Mouse (Mus musculus): ENCODE results near the gene Hck.

The Hck gene

GRCm38 (mm10) chr2:153151026-153151425, 42.8 kb downstream of the Hck start:
- DNase-seq (ENCODE audit: low read depth, low spot score): no peak

- DNase-seq (ENCODE audit: low read depth, low spot score): no peak
Observed at GRCm38 (mm10) chr2:153151926-153152665, 43.8 kb downstream of the Hck start.

DNA sequence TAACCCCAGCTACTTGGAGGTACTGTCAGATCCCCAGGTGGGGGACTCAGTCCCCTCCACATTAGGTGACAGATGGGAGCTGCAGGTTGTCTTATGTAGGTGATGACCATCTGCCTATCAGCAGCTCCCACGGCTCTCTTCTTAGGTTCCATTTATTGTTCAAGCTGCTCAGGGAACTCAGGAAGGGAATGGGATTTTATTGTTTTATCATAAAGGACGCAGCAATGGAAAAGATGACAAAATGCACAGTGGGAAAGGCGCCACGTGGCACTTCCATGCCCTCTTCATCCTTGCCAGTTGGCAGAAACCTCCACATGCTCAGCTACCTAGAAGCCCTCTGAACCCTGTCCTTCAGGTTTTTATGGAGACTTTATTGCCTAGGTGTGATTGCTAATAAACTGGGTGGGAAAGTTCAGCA, 44.8 kb downstream of the Hck start:
- DNase-seq (ENCODE audit: low read depth, low spot score): no peak

GRCm38 (mm10) chr2:153157270-153157669, 49.0 kb downstream of the Hck start:
- DNase-seq (ENCODE audit: low read depth, low spot score): no peak

GRCm38 (mm10) chr2:153160133-153160532, 51.9 kb downstream of the Hck start:
- no peak for DNase-seq (ENCODE audit: low read depth, low spot score)

- peak; percentile 88 for DNase-seq (ENCODE audit: low read depth, low spot score)
Observed at GRCm38 (mm10) chr2:153160844-153161683, 52.8 kb downstream of the Hck start, which contains the start of gene Tm9sf4. Tm9sf4 (plus strand) TSS chr2:153161303.

DNA sequence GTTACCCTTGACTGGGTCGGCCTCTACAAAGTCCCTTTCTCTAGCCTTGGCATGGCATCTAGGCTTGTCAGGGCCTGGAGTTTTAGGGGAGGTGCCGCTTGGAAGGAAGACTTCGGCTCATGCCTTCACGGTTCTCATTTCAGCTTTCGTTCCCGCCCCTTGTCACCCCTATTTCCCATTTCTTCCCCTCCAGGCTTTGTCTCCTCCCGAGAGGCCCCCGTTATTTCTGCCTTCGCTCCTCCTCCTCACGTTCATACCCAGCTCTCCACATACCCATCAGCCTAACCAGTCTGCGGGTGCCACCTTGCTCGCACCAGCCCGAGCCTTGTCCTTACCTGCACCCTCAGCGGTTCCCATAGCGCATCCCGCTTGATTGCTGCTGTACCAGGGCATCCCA, 53.4 kb downstream of the Hck start:
- no peak for DNase-seq (ENCODE audit: low read depth, low spot score)

- no peak for DNase-seq (ENCODE audit: low read depth, low spot score)
Observed at GRCm38 (mm10) chr2:153167136-153167535, 58.9 kb downstream of the Hck start.

DNA sequence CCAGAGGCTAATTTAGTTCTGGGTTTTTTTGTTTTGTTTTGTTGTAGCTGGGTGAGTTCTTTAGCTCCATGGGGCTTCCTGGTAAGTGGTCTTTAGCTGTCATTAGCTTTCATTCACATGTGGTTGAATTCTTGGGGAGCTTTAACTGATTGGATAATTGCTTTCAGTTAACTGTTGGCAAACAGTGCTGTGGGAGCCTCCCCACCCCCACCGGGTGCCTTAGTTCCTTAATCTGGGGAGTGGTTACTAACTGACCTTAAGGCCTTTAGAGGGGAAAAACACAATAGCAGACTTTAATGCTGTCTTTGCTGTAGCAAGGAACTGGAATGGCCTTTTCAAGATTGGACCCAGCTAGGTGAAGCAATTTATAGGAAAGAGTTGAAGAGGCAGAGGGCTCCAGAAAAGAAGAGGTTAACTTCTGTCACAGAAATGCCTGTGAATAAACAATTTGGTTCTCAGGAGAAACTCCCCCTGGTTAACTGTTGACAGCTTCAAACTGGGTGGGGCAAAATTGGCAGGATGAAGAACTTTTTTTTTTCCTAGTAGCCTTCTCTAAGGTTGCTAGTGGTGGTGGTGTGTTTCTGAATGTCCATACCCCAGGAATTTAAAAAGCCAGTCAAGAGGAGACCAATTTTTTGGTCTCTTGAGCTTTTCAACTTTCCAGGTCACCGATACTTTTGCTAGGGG, 60.0 kb downstream of the Hck start:
- no peak for DNase-seq (ENCODE audit: low read depth, low spot score)

- no peak for DNase-seq (ENCODE audit: low read depth, low spot score)
Observed at GRCm38 (mm10) chr2:153170490-153171224, 62.4 kb downstream of the Hck start.

- DNase-seq (ENCODE audit: low read depth, low spot score): no peak
Observed at GRCm38 (mm10) chr2:153171966-153172365, 63.7 kb downstream of the Hck start.

DNA sequence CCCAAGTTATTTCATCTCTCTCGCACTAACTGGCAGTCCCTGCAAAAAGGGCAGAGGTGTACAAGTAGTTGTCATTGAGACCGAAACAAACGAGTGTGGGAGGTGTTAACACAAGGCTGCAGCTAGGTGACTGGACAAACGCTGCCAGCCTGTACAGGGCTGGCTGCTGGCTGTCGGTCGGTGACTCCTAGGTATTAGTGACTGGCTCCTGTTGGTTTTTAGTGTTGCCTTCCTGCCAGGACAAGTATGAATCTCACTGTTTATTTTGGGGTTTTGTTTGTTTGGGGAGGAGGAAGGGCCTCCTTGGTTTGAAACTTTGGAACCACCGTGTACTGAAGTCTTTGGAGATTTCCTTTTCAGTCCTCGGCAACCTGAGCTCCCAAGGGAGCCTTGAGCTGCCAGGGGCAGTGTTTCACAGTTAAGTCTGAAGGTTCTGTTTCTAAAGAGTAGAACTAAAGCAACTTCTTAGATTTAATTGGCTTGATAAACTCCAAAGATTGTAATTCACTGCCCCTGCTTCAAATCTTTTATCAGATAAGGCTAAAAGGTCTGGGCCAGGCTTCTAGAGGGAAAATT, 67.8 kb downstream of the Hck start:
- no peak for DNase-seq (ENCODE audit: low read depth, low spot score)

- DNase-seq (ENCODE audit: low read depth, low spot score): no peak
Observed at GRCm38 (mm10) chr2:153177188-153177587, 68.9 kb downstream of the Hck start.

DNA sequence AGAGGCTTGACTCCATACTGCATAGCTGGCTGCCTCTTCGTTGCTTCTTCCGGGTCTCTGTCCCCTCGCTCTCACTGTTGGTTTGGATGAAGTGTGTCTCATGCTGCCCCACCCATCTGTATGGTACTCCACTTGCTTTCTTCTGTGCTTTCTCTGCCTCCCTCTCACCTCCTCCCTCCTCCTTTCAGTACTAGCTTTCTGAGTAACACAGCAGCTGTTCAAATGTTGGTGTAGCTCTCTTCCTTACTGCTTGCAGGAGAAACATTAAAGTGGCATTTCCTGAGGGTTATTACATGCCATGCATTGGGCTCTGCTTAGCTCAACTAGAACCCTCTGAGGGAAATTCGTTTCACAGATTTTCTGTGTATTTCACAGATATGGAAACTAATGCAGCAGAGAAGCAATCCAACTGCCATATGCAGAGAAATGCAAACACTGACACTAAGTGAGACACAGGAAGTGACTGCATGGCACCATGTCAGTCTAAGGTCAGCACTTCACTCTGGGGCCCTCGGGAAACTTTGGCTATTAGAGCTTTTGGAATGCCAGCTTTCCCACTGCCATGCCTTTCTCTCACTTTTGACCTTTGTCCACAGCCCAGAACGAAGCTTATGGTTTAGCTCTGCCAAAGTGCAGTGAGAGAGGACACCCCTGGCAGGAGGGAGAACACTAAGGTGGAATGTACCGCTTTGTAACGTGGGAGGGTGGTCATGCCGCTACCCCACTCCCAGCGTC, 71.0 kb downstream of the Hck start:
- no peak for DNase-seq (ENCODE audit: low read depth, low spot score)

DNA sequence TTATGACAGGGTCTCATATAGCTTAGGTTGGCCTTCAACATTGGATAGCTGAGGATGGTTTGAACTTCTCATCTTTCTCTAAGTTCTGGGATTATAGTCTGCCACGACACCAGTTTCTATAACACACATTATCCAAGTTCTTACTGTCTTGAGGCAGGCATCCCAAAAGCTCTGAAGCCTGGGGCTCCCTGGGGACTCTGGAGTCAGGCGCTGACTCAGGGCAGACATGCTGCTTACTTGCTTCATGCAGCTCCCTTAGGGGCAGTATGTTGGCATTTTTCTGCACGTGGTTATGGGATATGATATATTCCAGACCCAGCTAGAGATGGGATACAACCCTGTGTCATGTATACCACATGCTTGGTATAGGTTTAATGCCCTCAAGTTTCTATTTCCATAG, 71.7 kb downstream of the Hck start:
- DNase-seq (ENCODE audit: low read depth, low spot score): no peak

DNA sequence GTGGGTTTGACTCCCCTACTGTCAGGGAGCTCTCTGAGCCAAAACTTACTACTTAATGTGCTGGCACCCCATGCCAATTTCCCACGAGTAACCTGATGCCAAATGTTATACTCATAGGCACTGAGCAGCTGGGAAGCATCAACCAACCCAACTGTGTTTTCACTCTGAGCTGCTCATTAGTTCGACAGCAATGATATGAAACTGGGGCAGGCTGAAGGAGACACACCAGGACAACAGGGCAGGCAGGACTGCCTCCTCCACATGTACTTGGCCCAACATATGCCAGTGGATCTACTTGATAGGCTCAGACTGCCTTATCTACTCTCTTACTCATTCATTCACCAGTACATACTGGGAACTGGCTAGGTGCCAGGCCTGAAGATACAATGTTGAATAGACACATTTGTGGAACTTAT, 77.9 kb downstream of the Hck start:
- peak; percentile 24 for DNase-seq (ENCODE audit: low read depth, low spot score)

DNA sequence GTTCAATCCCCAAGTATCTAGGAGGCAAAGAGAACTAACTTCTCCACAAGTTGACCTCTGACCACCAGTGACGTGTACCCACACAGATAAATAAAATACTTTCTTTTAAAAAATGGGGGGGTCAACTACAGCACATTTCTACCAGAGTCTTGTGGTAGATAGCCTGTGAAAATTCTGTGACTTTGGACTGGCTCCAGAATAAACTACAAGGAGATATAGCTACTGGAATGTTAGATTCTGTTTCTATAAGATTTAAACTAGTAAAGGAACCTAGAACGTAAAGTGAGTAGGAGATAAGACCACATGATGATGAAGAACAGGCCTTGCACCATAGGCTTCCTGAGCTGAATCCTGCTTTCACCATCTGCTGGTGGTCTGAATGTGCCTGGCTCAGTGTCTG, 79.6 kb downstream of the Hck start:
- no peak for DNase-seq (ENCODE audit: low read depth, low spot score)

DNA sequence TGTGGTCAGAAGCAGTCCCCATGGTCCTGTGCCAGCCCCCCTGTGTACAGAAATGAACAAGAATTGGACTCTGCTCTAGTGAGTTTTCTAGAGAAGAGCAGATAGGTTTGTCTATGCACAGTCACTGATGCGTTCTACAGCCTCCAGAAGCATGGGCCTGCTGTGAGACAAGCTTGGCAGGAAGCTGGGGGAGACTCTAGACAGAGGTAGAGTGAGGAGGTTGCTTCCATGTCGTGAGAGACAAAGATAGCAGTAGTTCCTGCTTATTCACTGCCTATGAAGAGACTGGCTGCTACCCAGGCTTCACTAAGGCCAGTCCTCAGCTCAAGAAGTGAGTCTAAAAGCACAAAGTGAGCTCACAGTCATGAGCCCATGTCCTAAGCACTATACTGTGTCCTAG, 83.0 kb downstream of the Hck start:
- DNase-seq (ENCODE audit: low read depth, low spot score): no peak

GRCm38 (mm10) chr2:153194255-153194654, 86.0 kb downstream of the Hck start:
- DNase-seq (ENCODE audit: low read depth, low spot score): no peak

DNA sequence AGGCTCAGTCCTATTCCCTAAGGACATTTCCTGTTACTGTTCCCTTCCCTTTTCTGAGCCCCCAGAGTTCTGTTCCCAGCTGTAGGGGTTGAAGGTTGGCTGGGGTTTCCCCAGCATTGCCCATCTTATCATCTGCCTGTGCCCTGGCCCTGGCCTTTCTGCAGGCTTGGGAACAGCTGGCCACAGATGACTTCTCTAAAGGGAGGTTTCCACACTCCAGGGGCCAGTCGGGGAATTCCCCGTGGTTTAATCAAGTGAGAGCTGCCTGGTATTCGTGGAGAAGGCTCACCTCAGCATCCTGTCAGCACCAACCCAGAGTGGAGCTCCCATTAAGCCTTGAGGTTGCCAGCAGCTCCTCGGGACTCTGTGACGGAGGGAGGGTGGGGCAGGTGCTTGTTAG, 90.2 kb downstream of the Hck start:
- no peak for DNase-seq (ENCODE audit: low read depth, low spot score)

- no peak for DNase-seq (ENCODE audit: low read depth, low spot score)
Observed at GRCm38 (mm10) chr2:153199114-153199513, 90.8 kb downstream of the Hck start.
